Mouse (Mus musculus) hindbrain, embryonic 12.5 days (tissue): ENCODE measurements around the gene Bst2. TPM values are rescaled to one million over a fixed set of nuclear protein-coding genes. Genes with fewer than 3 reads are reported as not detected.
A peak's percentile ranks its signal among the peaks of the same experiment; 100 is the strongest.

Source experiments
- ATAC-seq: fragments of 200-750 bp; cut with Nextera tagmentation; 2 replicates; pipeline ENCODE4 v1.8.0; 2017; ENCODE audit warnings: moderate TSS enrichment; ENCODE audit not compliant: low FRiP score
- H3K27ac ChIP-seq: fragments of 300-500 bp; sonication (generic); 2 replicates; pipeline ENCODE4 v1.5.1; 2016; ENCODE audit warnings: mild to moderate bottlenecking
- H3K27me3 ChIP-seq: fragments of 300-500 bp; sonication (generic); 2 replicates; pipeline ENCODE4 v1.6.1; 2016; ENCODE audit warnings: mild to moderate bottlenecking
- H3K36me3 ChIP-seq: fragments of 300-500 bp; sonication (generic); 2 replicates; pipeline ENCODE4 v1.6.1; 2016; ENCODE audit warnings: mild to moderate bottlenecking
- H3K4me1 ChIP-seq: fragments of 300-500 bp; sonication (generic); 2 replicates; pipeline ENCODE4 v1.6.1; 2016
- H3K4me2 ChIP-seq: fragments of 300-500 bp; sonication (generic); replicated peaks from 2 replicates; pipeline ENCODE4 v1.6.1; 2016; ENCODE audit warnings: mild to moderate bottlenecking
- H3K4me3 ChIP-seq: fragments of 300-500 bp; sonication (generic); 2 replicates; pipeline ENCODE4 v1.5.1; 2016; ENCODE audit warnings: mild to moderate bottlenecking
- H3K9ac ChIP-seq: fragments of 300-500 bp; sonication (generic); 2 replicates; pipeline ENCODE4 v1.6.1; 2016; ENCODE audit warnings: mild to moderate bottlenecking, moderate library complexity
- H3K9me3 ChIP-seq: fragments of 300-500 bp; sonication (generic); replicated peaks from 2 replicates; pipeline ENCODE4 v1.6.1; 2016; ENCODE audit warnings: mild to moderate bottlenecking
- WGBS: fragments of 180-500 bp; shearing (Covaris S2); methylation state at CpG from one replicate; pipeline ENCODE4 v1.1.7; 2016; 5-methylcytosine and 5-hydroxymethylcytosine counted together
- polyA plus RNA-seq: library from polyadenylated mRNA; unstranded; fragments of >200 nt; fragmentation: Nextera tagmentation; extraction: Ambion mirVana; gene quantifications from 2 replicates; pipeline ENCODE4 v1.2.1, GENCODE M21; 2016

Gene Bst2
- polyA plus RNA-seq, 1 experiment from 2014 or later = 12.9 TPM

- Histone ChIP-seq H3K4me1 (peaks cover 17% of the 10 kb centered on the region), H3K4me2 (peak overlapping the region; percentile 91), H3K9ac (peak overlapping the region; percentile 73), H3K9me3 (no peaks in the 10 kb centered on the region), H3K27ac (peak overlapping the region; percentile 78), H3K4me3 (peak overlapping the region; percentile 56), H3K27me3 (peaks cover 33% of the 10 kb centered on the region), H3K36me3 (no peaks in the 10 kb centered on the region)
- under 1% methylated on average over 51 of the region's 51 CpGs for WGBS
- peak; percentile 84 for ATAC-seq
Measured at GRCm38 (mm10) chr8:71569366-71570290, 32.4 kb upstream of the Bst2 start.

GRCm38 (mm10) chr8:71568941-71569340 is 31.7 kb upstream of the Bst2 start:
- Histone ChIP-seq H3K4me2 (peak overlapping the region; percentile 91), H3K27ac (peak overlapping the region; percentile 78), H3K9me3 (no peaks in the 10 kb centered on the region), H3K4me3 (peak overlapping the region; percentile 56), H3K27me3 (peaks cover 40% of the 10 kb centered on the region), H3K9ac (peak overlapping the region; percentile 73; the same call in 1 of the 2 replicates), H3K36me3 (no peaks in the 10 kb centered on the region), H3K4me1 (peaks cover 17% of the 10 kb centered on the region)
- 13% methylated on average over 6 of the region's 6 CpGs for WGBS
- ATAC-seq = no peak

DNA sequence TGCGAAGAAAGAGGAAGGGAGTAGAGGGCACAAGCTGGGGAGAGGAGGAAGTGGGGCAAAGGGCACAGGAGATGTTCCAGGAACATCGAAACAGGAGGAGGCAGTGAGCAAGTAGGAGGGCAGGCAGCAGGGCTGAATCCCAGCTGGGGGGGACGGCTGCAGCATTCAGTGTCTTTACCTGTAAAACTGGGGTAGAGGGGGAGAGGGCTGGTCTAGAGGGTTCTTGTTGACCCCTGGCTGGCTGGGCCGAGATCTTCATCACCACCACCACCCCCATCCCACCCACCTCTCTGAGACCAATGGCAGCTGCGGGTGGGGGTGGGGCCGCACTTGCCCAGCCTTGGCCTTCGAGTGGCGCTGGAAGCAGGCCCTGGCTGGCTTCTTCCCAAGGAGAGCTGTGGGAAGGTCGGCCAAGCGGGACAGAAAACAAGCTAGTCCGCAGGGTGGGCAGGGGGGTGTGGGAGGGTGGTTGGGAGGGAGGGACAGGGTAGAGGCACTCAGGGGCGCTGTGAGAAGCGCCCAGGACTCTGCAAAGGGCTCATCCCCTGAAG is 31.2 kb upstream of the Bst2 start, which contains the start of gene Slc27a1:
Slc27a1 (plus strand) TSS at position 496 of the 551 bp plus-strand sequence.
- Histone ChIP-seq H3K36me3 (no peaks in the 10 kb centered on the region), H3K4me2 (peak within 1 kb of the TSS; percentile 91), H3K9ac (peak within 1 kb of the TSS; percentile 73), H3K27ac (peak within 1 kb of the TSS; percentile 78), H3K4me3 (peak within 1 kb of the TSS; percentile 56), H3K27me3 (peaks cover 45% of the 10 kb centered on the region), H3K9me3 (no peaks in the 10 kb centered on the region), H3K4me1 (peaks cover 17% of the 10 kb centered on the region)
- ATAC-seq = no peak
- WGBS = 10% methylated on average over 12 of the region's 13 CpGs

GRCm38 (mm10) chr8:71567587-71567986 is 30.3 kb upstream of the Bst2 start:
- no peak overlapping the region for H3K9ac ChIP-seq
- no peak overlapping the region for H3K4me3 ChIP-seq
- peaks cover 53% of the 10 kb centered on the region for H3K27me3 ChIP-seq
- no peak overlapping the region for H3K27ac ChIP-seq
- no peaks in the 10 kb centered on the region for H3K9me3 ChIP-seq
- H3K4me1 ChIP-seq = peaks cover 23% of the 10 kb centered on the region
- WGBS = 71% methylated on average over 7 of the region's 7 CpGs
- no peak for ATAC-seq
- H3K36me3 ChIP-seq = no peaks in the 10 kb centered on the region
- H3K4me2 ChIP-seq = no peak overlapping the region

DNA sequence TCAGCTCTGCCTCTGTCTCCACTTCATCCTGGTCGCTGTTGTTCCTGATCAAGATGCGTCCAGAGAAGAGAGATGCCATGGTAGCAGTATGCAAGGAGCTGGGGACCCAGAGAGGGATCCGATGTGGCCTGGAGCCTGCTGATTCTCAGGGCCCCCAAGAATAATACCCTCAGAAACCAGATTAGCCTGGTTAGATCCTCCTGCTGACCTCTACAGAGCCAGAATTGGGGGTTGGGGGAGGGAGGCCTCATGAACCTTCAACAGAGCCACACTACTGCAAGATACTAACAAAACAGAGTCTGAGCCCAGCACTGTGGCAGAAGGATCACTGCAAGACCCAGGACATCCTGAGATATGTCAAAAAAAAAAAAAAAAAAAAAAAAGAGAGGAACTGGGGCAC is 29.2 kb upstream of the Bst2 start, which contains the start of gene Nxnl1:
Nxnl1 (minus strand) TSS at position 101 of the 400 bp plus-strand sequence.
- WGBS = 54% methylated on average over 3 of the region's 3 CpGs
- no peaks in the 10 kb centered on the region for H3K9me3 ChIP-seq

GRCm38 (mm10) chr8:71563992-71564391 is 26.7 kb upstream of the Bst2 start:
- Histone ChIP-seq H3K4me1 (peaks cover 16% of the 10 kb centered on the region), H3K4me2 (no peak overlapping the region), H3K36me3 (no peaks in the 10 kb centered on the region), H3K27ac (no peak overlapping the region), H3K9me3 (no peaks in the 10 kb centered on the region), H3K4me3 (no peak overlapping the region), H3K27me3 (peaks cover 88% of the 10 kb centered on the region), H3K9ac (no peak overlapping the region)
- 94% methylated on average over 4 of the region's 4 CpGs for WGBS
- no peak for ATAC-seq

More for the DNA sequence above, 29.2 kb upstream of the Bst2 start, which contains the start of gene Nxnl1:
- no peaks in the 10 kb centered on the region for H3K36me3 ChIP-seq
- no peak within 1 kb of the TSS for H3K27ac ChIP-seq
- no peak for ATAC-seq
- peaks cover 25% of the 10 kb centered on the region for H3K4me1 ChIP-seq
- peak within 1 kb of the TSS; percentile 13; the same call in 1 of the 2 replicates for H3K9ac ChIP-seq
- no peak within 1 kb of the TSS for H3K4me3 ChIP-seq
- H3K4me2 ChIP-seq = no peak within 1 kb of the TSS
- H3K27me3 ChIP-seq = peaks cover 64% of the 10 kb centered on the region

GRCm38 (mm10) chr8:71562751-71563150 is 25.5 kb upstream of the Bst2 start:
- 1% methylated on average over 33 of the region's 33 CpGs for WGBS
- peak overlapping the region; percentile 18; the same call in 1 of the 2 replicates for H3K4me3 ChIP-seq
- ATAC-seq = 0 out of 2 replicates have a peak, but pooled peaks have one; percentile 21
- H3K9ac ChIP-seq = no peak overlapping the region
- peaks cover 88% of the 10 kb centered on the region for H3K27me3 ChIP-seq
- no peaks in the 10 kb centered on the region for H3K9me3 ChIP-seq
- H3K4me2 ChIP-seq = peak overlapping the region; percentile 42
- no peak overlapping the region for H3K27ac ChIP-seq
- H3K4me1 ChIP-seq = peaks cover 13% of the 10 kb centered on the region; the same call in 1 of the 2 replicates
- H3K36me3 ChIP-seq = no peaks in the 10 kb centered on the region

GRCm38 (mm10) chr8:71561401-71561800 is 24.1 kb upstream of the Bst2 start:
- H3K4me1 ChIP-seq = peaks cover 13% of the 10 kb centered on the region; the same call in 1 of the 2 replicates
- no peak overlapping the region for H3K4me2 ChIP-seq
- 0 out of 2 replicates have a peak, but pooled peaks have one; percentile 46 for ATAC-seq
- 5% methylated on average over 15 of the region's 15 CpGs for WGBS
- H3K9me3 ChIP-seq = no peaks in the 10 kb centered on the region
- peaks cover 92% of the 10 kb centered on the region for H3K27me3 ChIP-seq
- no peak overlapping the region for H3K9ac ChIP-seq
- no peak overlapping the region for H3K4me3 ChIP-seq
- no peaks in the 10 kb centered on the region for H3K36me3 ChIP-seq
- no peak overlapping the region for H3K27ac ChIP-seq

GRCm38 (mm10) chr8:71560765-71561164 is 23.5 kb upstream of the Bst2 start:
- 90% methylated on average over 5 of the region's 5 CpGs for WGBS
- no peak overlapping the region for H3K4me2 ChIP-seq
- H3K27ac ChIP-seq = no peak overlapping the region
- no peaks in the 10 kb centered on the region for H3K9me3 ChIP-seq
- no peak overlapping the region for H3K4me3 ChIP-seq
- peaks cover 93% of the 10 kb centered on the region for H3K27me3 ChIP-seq
- no peak overlapping the region for H3K9ac ChIP-seq
- H3K36me3 ChIP-seq = no peaks in the 10 kb centered on the region
- no peak for ATAC-seq
- H3K4me1 ChIP-seq = peaks cover 13% of the 10 kb centered on the region; the same call in 1 of the 2 replicates

DNA sequence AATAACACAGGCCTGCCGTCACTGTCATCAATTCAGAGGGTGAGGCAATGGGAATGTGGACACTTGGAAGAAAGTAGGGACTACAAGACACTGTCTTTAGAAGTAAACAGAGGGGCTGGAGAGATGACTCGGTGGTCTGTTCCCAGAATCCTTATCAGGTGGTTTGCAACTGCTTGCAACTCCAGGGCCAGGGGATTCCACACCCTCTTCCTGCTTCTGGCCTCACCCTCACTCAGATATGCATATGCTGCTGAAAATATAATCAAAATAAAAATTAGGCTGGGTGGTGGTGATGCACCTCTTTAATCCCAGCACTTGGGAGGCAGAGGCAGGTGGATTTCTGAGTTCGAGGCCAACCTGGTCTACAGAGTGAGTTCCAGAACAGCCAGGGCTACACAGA is 22.8 kb upstream of the Bst2 start:
- WGBS = 86% methylated on average over 3 of the region's 3 CpGs

GRCm38 (mm10) chr8:71558958-71559690 is 21.9 kb upstream of the Bst2 start:
- Histone ChIP-seq H3K9ac (no peak overlapping the region), H3K36me3 (no peaks in the 10 kb centered on the region), H3K4me1 (peaks cover 13% of the 10 kb centered on the region; the same call in 1 of the 2 replicates), H3K4me3 (peak overlapping the region; percentile 10), H3K9me3 (no peaks in the 10 kb centered on the region), H3K4me2 (peak overlapping the region; percentile 35), H3K27ac (no peak overlapping the region), H3K27me3 (peaks cover 91% of the 10 kb centered on the region)
- WGBS = 2% methylated on average over 24 of the region's 24 CpGs
- no peak for ATAC-seq

More for the DNA sequence above, 22.8 kb upstream of the Bst2 start:
- no peak for ATAC-seq
- peaks cover 96% of the 10 kb centered on the region for H3K27me3 ChIP-seq
- H3K36me3 ChIP-seq = no peaks in the 10 kb centered on the region
- no peak overlapping the region for H3K4me2 ChIP-seq
- no peak overlapping the region for H3K27ac ChIP-seq
- H3K9me3 ChIP-seq = no peaks in the 10 kb centered on the region
- no peak overlapping the region for H3K9ac ChIP-seq
- no peak overlapping the region for H3K4me3 ChIP-seq
- H3K4me1 ChIP-seq = peaks cover 13% of the 10 kb centered on the region; the same call in 1 of the 2 replicates
